ENCODE assay signal across 14 mouse cellular contexts in genomic region chr3:108364270-108364995, GRCm38 (mm10). TPM values are rescaled to one million over a fixed set of nuclear protein-coding genes. Genes with fewer than 3 reads are reported as not detected.
DNase-seq lines count a peak whose midpoint lies in the region; ATAC-seq and TF ChIP-seq lines count a peak whose summit lies in the region.
"Had no signal": no experiment of that assay in that cellular context is flagged by ENCODE, and none has a peak within 500 bp of the region (broad histone marks: within the 10 kb centered on the region; RNA-seq: fewer than 3 reads in every experiment).

Gene Mybphl, plus strand, starts transcription at chr3:108364911.

- H3K36me3 ChIP-seq in forebrain, embryonic 15.5 days = no peaks in the 10 kb centered on the region
- H3K36me3 ChIP-seq in heart, embryonic 12.5 days = no peaks in the 10 kb centered on the region
- H3K36me3 ChIP-seq in hindbrain, postnatal 0 days (ENCODE audit: insufficient read depth, low read length) = no peaks in the 10 kb centered on the region

- no peak within 1 kb of the TSS for H3K4me3 ChIP-seq in lung, adult 2 months (replicated peaks; ENCODE audit: extremely low read depth, low read depth, low read length)
- H3K4me3 ChIP-seq in forebrain, embryonic 15.5 days = no peak within 1 kb of the TSS
- peak within 1 kb of the TSS; percentile 23 for H3K4me3 ChIP-seq in heart, embryonic 12.5 days
- no peak within 1 kb of the TSS for H3K4me3 ChIP-seq in hindbrain, postnatal 0 days (ENCODE audit: low read length)

- no peak for DNase-seq in lung, adult 2 months
- DNase-seq in lung, postnatal 4 days = no peak
- no peak for DNase-seq in hindbrain, postnatal 0 days (ENCODE audit: low spot score)
- no peak for DNase-seq in right cerebral cortex, postnatal 4 days
- DNase-seq: cerebellum, adult 11 months; kidney, adult 9 months; thymus, postnatal 25 days had no signal

- TF ChIP-seq POLR2A in lung, adult 2 months (IDR thresholded peaks at IDR 0.05; ENCODE audit: borderline replicate concordance, extremely low read depth, low read depth, low read length) = no peak

- H3K4me2 ChIP-seq in forebrain, embryonic 15.5 days (replicated peaks) = no peak within 1 kb of the TSS
- peak within 1 kb of the TSS; percentile 49 for H3K4me2 ChIP-seq in heart, embryonic 12.5 days
- no peak within 1 kb of the TSS for H3K4me2 ChIP-seq in hindbrain, postnatal 0 days (ENCODE audit: low read depth, low read length)

- H3K9me3 ChIP-seq in forebrain, embryonic 15.5 days = no peaks in the 10 kb centered on the region
- no peaks in the 10 kb centered on the region for H3K9me3 ChIP-seq in heart, embryonic 12.5 days (replicated peaks)
- no peaks in the 10 kb centered on the region for H3K9me3 ChIP-seq in hindbrain, postnatal 0 days (ENCODE audit: low read length)

- WGBS in lung, adult 2 months = 59% methylated on average over 9 of the region's 9 CpGs
- 82% methylated on average over 9 of the region's 9 CpGs for WGBS in forebrain, embryonic 15.5 days
- 34% methylated on average over 9 of the region's 9 CpGs for WGBS in heart, embryonic 12.5 days
- 74% methylated on average over 9 of the region's 9 CpGs for WGBS in hindbrain, postnatal 0 days

- H3K27me3 ChIP-seq in forebrain, embryonic 15.5 days = no peaks in the 10 kb centered on the region
- no peaks in the 10 kb centered on the region for H3K27me3 ChIP-seq in heart, embryonic 12.5 days (replicated peaks)
- no peaks in the 10 kb centered on the region for H3K27me3 ChIP-seq in hindbrain, postnatal 0 days (ENCODE audit: insufficient read depth, low read length)

- ATAC-seq in forebrain, embryonic 15.5 days (replicated peaks) = no peak
- ATAC-seq in heart, embryonic 12.5 days (ENCODE audit: insufficient number of reproducible peaks, low FRiP score) = peak; percentile 62
- 0 out of 2 replicates have a peak, but pooled peaks have one; percentile 2 for ATAC-seq in hindbrain, postnatal 0 days
- no peak for ATAC-seq in inflammation-experienced regulatory T-cells, adult 6 months

- TF ChIP-seq CTCF in lung, adult 2 months (IDR thresholded peaks at IDR 0.05; ENCODE audit: insufficient read depth, low read length) = no peak
- TF ChIP-seq CTCF in hindbrain, postnatal 0 days (IDR thresholded peaks at IDR 0.05; ENCODE audit: low read depth) = no peak

- H3K27ac ChIP-seq in forebrain, embryonic 15.5 days (replicated peaks) = peak within 1 kb of the TSS; percentile 9
- peak within 1 kb of the TSS; percentile 82 for H3K27ac ChIP-seq in heart, embryonic 12.5 days (ENCODE audit: poor library complexity, severe bottlenecking)
- no peak within 1 kb of the TSS for H3K27ac ChIP-seq in hindbrain, postnatal 0 days
- H3K27ac ChIP-seq: macrophage had no signal

- no peaks in the 10 kb centered on the region for H3K4me1 ChIP-seq in lung, adult 2 months (ENCODE audit: control insufficient read depth, insufficient read depth, low read length)
- H3K4me1 ChIP-seq in forebrain, embryonic 15.5 days = peaks cover 12% of the 10 kb centered on the region
- peaks cover 76% of the 10 kb centered on the region for H3K4me1 ChIP-seq in heart, embryonic 12.5 days (replicated peaks)
- no peaks in the 10 kb centered on the region for H3K4me1 ChIP-seq in hindbrain, postnatal 0 days (ENCODE audit: insufficient read depth, low read length)

- no peak within 1 kb of the TSS for H3K9ac ChIP-seq in forebrain, embryonic 15.5 days (replicated peaks)
- peak within 1 kb of the TSS; percentile 35; the same call in 1 of the 2 replicates for H3K9ac ChIP-seq in heart, embryonic 12.5 days
- no peak within 1 kb of the TSS for H3K9ac ChIP-seq in hindbrain, postnatal 0 days (replicated peaks; ENCODE audit: low read length)

RNA-seq across cellular contexts. Expression of gene Mybphl, which starts in this region (rescaled TPM):
- polyA plus RNA-seq in lung, adult 2 months (2012; rRNA removed) = 34.9 and 39.2 TPM in 2 replicates
- polyA plus RNA-seq in forebrain, embryonic 15.5 days (2015; fragmentation: Nextera tagmentation; extraction: Ambion mirVana) = not detected in 2 replicates
- polyA plus RNA-seq in heart, embryonic 12.5 days (2016; fragmentation: Nextera tagmentation; extraction: Ambion mirVana) = 35.1 and 39.8 TPM in 2 replicates
- total RNA-seq in hindbrain, postnatal 0 days (2014; rRNA removed) = 0.36 TPM in 1 of 2 replicates, not detected in the other
- 0.11 and 0.19 TPM in 2 replicates for polyA plus RNA-seq in hindbrain, postnatal 0 days (2015; fragmentation: Nextera tagmentation; extraction: Ambion mirVana)
- not detected for polyA plus RNA-seq in inflammation-experienced regulatory T-cells, adult 6 months (2017; shearing (Covaris generic))
- total RNA-seq: ES-E14; gastrocnemius, adult 8-10 months; neutrophil, adult 5-6 weeks had no signal
- polyA plus RNA-seq: macrophage had no signal

Comparison
In these comparisons a context has a peak if more than half of its experiments do, and no peak if none do; other contexts are left out.
1. RNA of gene Mybphl (polyA plus RNA-seq): 35.1 to 39.8 TPM in heart, embryonic 12.5 days and 34.9 to 39.2 TPM in lung, adult 2 months; 0.11 to 0.19 TPM in hindbrain, postnatal 0 days, not detected in forebrain, embryonic 15.5 days and not detected in inflammation-experienced regulatory T-cells, adult 6 months; every median in the first group is over 10 times any median in the second.
2. Peak in ATAC-seq in hindbrain, postnatal 0 days; RNA of the gene not detected or under 1 TPM.